Comparison of ENCODE assay signal across 10 mouse cellular contexts in genomic region chr7:44770046-44770578, GRCm38 (mm10). TPM values are rescaled to one million over a fixed set of nuclear protein-coding genes. Genes with fewer than 3 reads are reported as not detected.
DNase-seq lines count a peak whose midpoint lies in the region; ATAC-seq and TF ChIP-seq lines count a peak whose summit lies in the region.
"Had no signal": no experiment of that assay in that cellular context is flagged by ENCODE, and none has a peak within 500 bp of the region (broad histone marks: within the 10 kb centered on the region; RNA-seq: fewer than 3 reads in every experiment).

No protein-coding gene starts in this region.

- DNase-seq in right cerebral cortex, postnatal 4 days: peak; percentile 42
- no peak for DNase-seq in right cerebral cortex, postnatal 25 days
- DNase-seq in adrenal gland, postnatal 25 days: peak; percentile 69
- peak; percentile 91 for DNase-seq in heart, embryonic 10.5 days (ENCODE audit: low spot score)
- peak; percentile 93 for DNase-seq in kidney, postnatal 4 days
- peak; percentile 70 for DNase-seq in neural tube, embryonic 11.5 days (ENCODE audit: low spot score)
- DNase-seq in cerebellum, adult 9-10 months: no peak
- DNase-seq in layer of hippocampus, adult 2 months (ENCODE audit: low spot score in 2 of 2): no peak

- 13% methylated on average over 6 of the region's 6 CpGs for WGBS in heart, embryonic 10.5 days
- WGBS in neural tube, embryonic 11.5 days: 18% methylated on average over 6 of the region's 6 CpGs

- H3K9me3 ChIP-seq in heart, embryonic 10.5 days: no peaks in the 10 kb centered on the region
- no peaks in the 10 kb centered on the region for H3K9me3 ChIP-seq in neural tube, embryonic 11.5 days (ENCODE audit: control insufficient read depth, low read length)
- H3K9me3 ChIP-seq: embryonic facial prominence, embryonic 13.5 days; limb, embryonic 13.5 days had no signal

- no peak overlapping the region for H3K4me3 ChIP-seq in heart, embryonic 10.5 days
- no peak overlapping the region for H3K4me3 ChIP-seq in neural tube, embryonic 11.5 days (ENCODE audit: low read depth, low read length)
- no peak overlapping the region for H3K4me3 ChIP-seq in layer of hippocampus, adult 2 months
- H3K4me3 ChIP-seq: embryonic facial prominence, embryonic 13.5 days; limb, embryonic 13.5 days had no signal

- no peak overlapping the region for H3K27ac ChIP-seq in heart, embryonic 10.5 days
- no peak overlapping the region for H3K27ac ChIP-seq in neural tube, embryonic 11.5 days (ENCODE audit: low read depth, low read length)
- no peak overlapping the region for H3K27ac ChIP-seq in layer of hippocampus, adult 2 months
- H3K27ac ChIP-seq: embryonic facial prominence, embryonic 13.5 days; limb, embryonic 13.5 days had no signal

- ATAC-seq in neural tube, embryonic 11.5 days (ENCODE audit: insufficient read depth, low FRiP score, low TSS enrichment): no peak

- peaks cover 81% of the 10 kb centered on the region for H3K36me3 ChIP-seq in heart, embryonic 10.5 days
- H3K36me3 ChIP-seq in neural tube, embryonic 11.5 days (ENCODE audit: control insufficient read depth, insufficient read depth, low read length): peaks cover 11% of the 10 kb centered on the region

- no peak overlapping the region for H3K4me2 ChIP-seq in neural tube, embryonic 11.5 days (ENCODE audit: low read depth)
- H3K4me2 ChIP-seq: embryonic facial prominence, embryonic 13.5 days; limb, embryonic 13.5 days had no signal

- H3K27me3 ChIP-seq in heart, embryonic 10.5 days (ENCODE audit: insufficient read depth, poor library complexity, severe bottlenecking): no peaks in the 10 kb centered on the region
- H3K27me3 ChIP-seq in neural tube, embryonic 11.5 days (ENCODE audit: control insufficient read depth, insufficient read depth, low read length): no peaks in the 10 kb centered on the region
- H3K27me3 ChIP-seq: embryonic facial prominence, embryonic 13.5 days; limb, embryonic 13.5 days had no signal

- no peak for TF ChIP-seq CTCF in layer of hippocampus, adult 2 months (conservative IDR thresholded peaks at IDR 0.05)

- H3K9ac ChIP-seq in neural tube, embryonic 11.5 days (ENCODE audit: low read length): no peak overlapping the region
- H3K9ac ChIP-seq: embryonic facial prominence, embryonic 13.5 days; limb, embryonic 13.5 days had no signal

- no peaks in the 10 kb centered on the region; the same call in 1 of the 2 replicates for H3K4me1 ChIP-seq in heart, embryonic 10.5 days
- no peaks in the 10 kb centered on the region for H3K4me1 ChIP-seq in neural tube, embryonic 11.5 days (ENCODE audit: control insufficient read depth, insufficient read depth, low read length)
- H3K4me1 ChIP-seq: embryonic facial prominence, embryonic 13.5 days; limb, embryonic 13.5 days had no signal

RNA-seq across cellular contexts. Expression of gene Zfp473, which starts 19.3 kb away (rescaled TPM):
- 0.71 and 0.88 TPM in 2 replicates for total RNA-seq in adrenal gland, postnatal 25 days (2021)
- polyA plus RNA-seq in heart, embryonic 10.5 days (2016; fragmentation: Nextera tagmentation; extraction: Ambion mirVana): 1.8 TPM in 2 replicates
- 2.9 and 3.2 TPM in 2 replicates for polyA plus RNA-seq in neural tube, embryonic 11.5 days (2014; fragmentation: Nextera tagmentation; extraction: Ambion mirVana)
- under 1 TPM; 0.25 to 0.44 TPM for total RNA-seq in layer of hippocampus, adult 2 months (2021)

RNA-seq across cellular contexts. Expression of gene Vrk3, which starts 21.9 kb away (rescaled TPM):
- total RNA-seq in adrenal gland, postnatal 25 days (2021): 58.7 and 59.3 TPM in 2 replicates
- 34.0 and 35.5 TPM in 2 replicates for polyA plus RNA-seq in heart, embryonic 10.5 days (2016; fragmentation: Nextera tagmentation; extraction: Ambion mirVana)
- 37.5 and 41.2 TPM in 2 replicates for polyA plus RNA-seq in neural tube, embryonic 11.5 days (2014; fragmentation: Nextera tagmentation; extraction: Ambion mirVana)
- 10 to 100 TPM; 31.7 to 35.4 TPM for total RNA-seq in layer of hippocampus, adult 2 months (2021)

RNA-seq across cellular contexts. Expression of gene Nup62, which starts 45.8 kb away (rescaled TPM):
- total RNA-seq in adrenal gland, postnatal 25 days (2021): 40.5 and 44.4 TPM in 2 replicates
- polyA plus RNA-seq in heart, embryonic 10.5 days (2016; fragmentation: Nextera tagmentation; extraction: Ambion mirVana): 128 and 132 TPM in 2 replicates
- 64.2 and 68.3 TPM in 2 replicates for polyA plus RNA-seq in neural tube, embryonic 11.5 days (2014; fragmentation: Nextera tagmentation; extraction: Ambion mirVana)
- total RNA-seq in layer of hippocampus, adult 2 months (2021): 10 to 100 TPM; 29.7 to 33.2 TPM

RNA-seq across cellular contexts. Expression of gene Il4i1, which starts 46.1 kb away (rescaled TPM):
- total RNA-seq in adrenal gland, postnatal 25 days (2021): 2.8 and 3.4 TPM in 2 replicates
- polyA plus RNA-seq in heart, embryonic 10.5 days (2016; fragmentation: Nextera tagmentation; extraction: Ambion mirVana): 0.41 and 1.3 TPM in 2 replicates
- 0.65 and 1.1 TPM in 2 replicates for polyA plus RNA-seq in neural tube, embryonic 11.5 days (2014; fragmentation: Nextera tagmentation; extraction: Ambion mirVana)
- 1 to 10 TPM; 2.6 to 3.3 TPM for total RNA-seq in layer of hippocampus, adult 2 months (2021)

RNA-seq across cellular contexts. Expression of gene Atf5, which starts 46.3 kb away (rescaled TPM):
- 108 and 165 TPM in 2 replicates for total RNA-seq in adrenal gland, postnatal 25 days (2021)
- 1.7 and 3.3 TPM in 2 replicates for polyA plus RNA-seq in heart, embryonic 10.5 days (2016; fragmentation: Nextera tagmentation; extraction: Ambion mirVana)
- 2.1 and 3.1 TPM in 2 replicates for polyA plus RNA-seq in neural tube, embryonic 11.5 days (2014; fragmentation: Nextera tagmentation; extraction: Ambion mirVana)
- total RNA-seq in layer of hippocampus, adult 2 months (2021): 10 to 100 TPM; 27.0 to 30.0 TPM

Comparison
In these comparisons a context has a peak if more than half of its experiments do, and no peak if none do; other contexts are left out.
1. DNase-seq: peak in right cerebral cortex, postnatal 4 days (single experiment), adrenal gland, postnatal 25 days (single experiment), heart, embryonic 10.5 days (single experiment), kidney, postnatal 4 days (2 of 2) and neural tube, embryonic 11.5 days (single experiment); none in right cerebral cortex, postnatal 25 days (single experiment), cerebellum, adult 9-10 months (single experiment) and layer of hippocampus, adult 2 months (0 of 2).